Mouse (Mus musculus): ENCODE data around the gene Sat1. TPM values are rescaled to one million over a fixed set of nuclear protein-coding genes. Genes with fewer than 3 reads are reported as not detected.
"Not testable (repeated sequence)": the region's sequence is repeated elsewhere in the genome, so short reads cannot be mapped to it uniquely, and the experiment has no call there.

The Sat1 gene
- total RNA-seq (2022) = 10 to 100 TPM; 61.6 to 76.5 (median 70.6) TPM

- DNase-seq (ENCODE audit: low spot score in 2 of 2) = peak; percentile 64 to 88
Observed at GRCm38 (mm10) chrX:155216271-155216670, at the start of gene Sat1. Sat1 (minus strand) TSS chrX:155216449.

- no peak for DNase-seq (ENCODE audit: low spot score in 2 of 2)
Observed at GRCm38 (mm10) chrX:155262915-155263252, 46.6 kb upstream of the Sat1 start.

- DNase-seq (ENCODE audit: low spot score in 2 of 2) = peak; percentile 64 to 85
Observed at GRCm38 (mm10) chrX:155262235-155262914, 46.1 kb upstream of the Sat1 start, which contains the start of gene Acot9. Acot9 (plus strand) TSS chrX:155262443.

- no peak for DNase-seq (ENCODE audit: low spot score in 2 of 2)
Observed at GRCm38 (mm10) chrX:155256856-155257255, 40.6 kb upstream of the Sat1 start.

GRCm38 (mm10) chrX:155218277-155218676 is 2.0 kb upstream of the Sat1 start:
- no peak for DNase-seq (ENCODE audit: low spot score in 2 of 2)

- peak in 1 of 2 experiments; percentile 3 for DNase-seq (ENCODE audit: low spot score in 2 of 2)
Observed at GRCm38 (mm10) chrX:155215501-155216248, 574 bp downstream of the Sat1 start.

- DNase-seq (ENCODE audit: low spot score in 2 of 2) = no peak
Observed at GRCm38 (mm10) chrX:155214291-155215136, 1.7 kb downstream of the Sat1 start.

- no peak for DNase-seq (ENCODE audit: low spot score in 2 of 2)
Observed at GRCm38 (mm10) chrX:155208671-155209070, 7.6 kb downstream of the Sat1 start.

- not testable (repeated sequence) for DNase-seq (ENCODE audit: low spot score in 2 of 2)
Observed at GRCm38 (mm10) chrX:155205436-155205835, 10.8 kb downstream of the Sat1 start.

- no peak for DNase-seq (ENCODE audit: low spot score in 2 of 2)
Observed at GRCm38 (mm10) chrX:155202406-155203305, 13.6 kb downstream of the Sat1 start.

GRCm38 (mm10) chrX:155201799-155202198 is 14.4 kb downstream of the Sat1 start:
- no peak for DNase-seq (ENCODE audit: low spot score in 2 of 2)

- DNase-seq (ENCODE audit: low spot score in 2 of 2) = no peak
Observed at GRCm38 (mm10) chrX:155194979-155195378, 21.3 kb downstream of the Sat1 start.

GRCm38 (mm10) chrX:155193732-155194443 is 22.4 kb downstream of the Sat1 start:
- no peak for DNase-seq (ENCODE audit: low spot score in 2 of 2)

GRCm38 (mm10) chrX:155191941-155192340 is 24.3 kb downstream of the Sat1 start:
- DNase-seq (ENCODE audit: low spot score in 2 of 2) = no peak

GRCm38 (mm10) chrX:155177640-155178039 is 38.6 kb downstream of the Sat1 start:
- DNase-seq (ENCODE audit: low spot score in 2 of 2) = no peak

- DNase-seq (ENCODE audit: low spot score in 2 of 2) = no peak
Observed at GRCm38 (mm10) chrX:155177230-155177629, 39.0 kb downstream of the Sat1 start.

- DNase-seq (ENCODE audit: low spot score in 2 of 2) = no peak
Observed at GRCm38 (mm10) chrX:155175568-155175967, 40.7 kb downstream of the Sat1 start.

GRCm38 (mm10) chrX:155172310-155172709 is 43.9 kb downstream of the Sat1 start:
- peak in 1 of 2 experiments; percentile 6 for DNase-seq (ENCODE audit: low spot score in 2 of 2)

- no peak for DNase-seq (ENCODE audit: low spot score in 2 of 2)
Observed at GRCm38 (mm10) chrX:155171754-155172153, 44.5 kb downstream of the Sat1 start.

- no peak for DNase-seq (ENCODE audit: low spot score in 2 of 2)
Observed at GRCm38 (mm10) chrX:155169886-155170285, 46.4 kb downstream of the Sat1 start.

Data from left cerebral cortex, adult 8-10 months (tissue).